Mouse (Mus musculus) midbrain, embryonic 13.5 days (tissue): ENCODE measurements around the gene Hoxc11. TPM values are rescaled to one million over a fixed set of nuclear protein-coding genes. Genes with fewer than 3 reads are reported as not detected.

Source experiments
- ATAC-seq: fragments of 200-750 bp; cut with Nextera tagmentation; 2 replicates; pipeline ENCODE4 v1.8.0; 2017; ENCODE audit warnings: mild to moderate bottlenecking, moderate TSS enrichment, moderate library complexity
- H3K27ac ChIP-seq: fragments of 300-500 bp; sonication (generic); 2 replicates; pipeline ENCODE4 v1.5.1; 2015; ENCODE audit warnings: inconsistent platforms, mild to moderate bottlenecking, moderate library complexity
- H3K27me3 ChIP-seq: fragments of 300-500 bp; sonication (generic); 2 replicates; pipeline ENCODE4 v1.6.1; 2015; ENCODE audit warnings: mild to moderate bottlenecking, inconsistent platforms
- H3K36me3 ChIP-seq: fragments of 300-500 bp; sonication (generic); 2 replicates; pipeline ENCODE4 v1.6.1; 2015; ENCODE audit warnings: mild to moderate bottlenecking, inconsistent platforms
- H3K4me1 ChIP-seq: fragments of 300-500 bp; sonication (generic); replicated peaks from 2 replicates; pipeline ENCODE4 v1.6.1; 2015; ENCODE audit warnings: inconsistent platforms
- H3K4me2 ChIP-seq: fragments of 300-500 bp; sonication (generic); replicated peaks from 2 replicates; pipeline ENCODE4 v1.6.1; 2015; ENCODE audit warnings: moderate library complexity, mild to moderate bottlenecking, inconsistent platforms
- H3K4me3 ChIP-seq: fragments of 300-500 bp; sonication (generic); replicated peaks from 2 replicates; pipeline ENCODE4 v1.5.1; 2015; ENCODE audit warnings: mild to moderate bottlenecking, inconsistent platforms
- H3K9ac ChIP-seq: fragments of 300-500 bp; sonication (generic); replicated peaks from 2 replicates; pipeline ENCODE4 v1.6.1; 2015; ENCODE audit warnings: mild to moderate bottlenecking, inconsistent platforms
- H3K9me3 ChIP-seq: fragments of 300-500 bp; sonication (generic); 2 replicates; pipeline ENCODE4 v1.6.1; 2016; ENCODE audit warnings: mild to moderate bottlenecking, inconsistent platforms
- WGBS: fragments of 180-500 bp; shearing (Covaris S2); methylation state at CpG from one replicate; pipeline ENCODE4 v1.1.7; 2015; 5-methylcytosine and 5-hydroxymethylcytosine counted together
- polyA plus RNA-seq: library from polyadenylated mRNA; unstranded; fragments of >200 nt; fragmentation: Nextera tagmentation; extraction: Ambion mirVana; gene quantifications from 2 replicates; pipeline ENCODE4 v1.2.1, GENCODE M21; 2015

The Hoxc11 gene
- polyA plus RNA-seq, 1 experiment from 2014 or later, result not detected

GRCm38 (mm10) chr15:102980912-102981311, 26.7 kb downstream of the Hoxc11 start:
- Histone ChIP-seq H3K4me2 (peak overlapping the region; percentile 45), H3K9ac (no peak overlapping the region), H3K27ac (no peak overlapping the region), H3K36me3 (no peaks in the 10 kb centered on the region), H3K4me1 (peaks cover 7% of the 10 kb centered on the region; the same call in 1 of the 2 replicates), H3K27me3 (peaks cover 100% of the 10 kb centered on the region), H3K4me3 (0 out of 2 replicates have a peak overlapping the region, but pooled peaks have one; percentile 15), H3K9me3 (no peaks in the 10 kb centered on the region)
- under 1% methylated on average over 14 of the region's 14 CpGs for WGBS
- ATAC-seq, result no peak

GRCm38 (mm10) chr15:102981379-102982288, 27.4 kb downstream of the Hoxc11 start:
- no peaks in the 10 kb centered on the region for H3K9me3 ChIP-seq
- peaks cover 7% of the 10 kb centered on the region; the same call in 1 of the 2 replicates for H3K4me1 ChIP-seq
- H3K4me2 ChIP-seq, result peak overlapping the region; percentile 45
- peak overlapping the region; percentile 15 for H3K4me3 ChIP-seq
- H3K9ac ChIP-seq, result no peak overlapping the region
- H3K36me3 ChIP-seq, result no peaks in the 10 kb centered on the region
- H3K27me3 ChIP-seq, result peaks cover 100% of the 10 kb centered on the region
- WGBS, result under 1% methylated on average over 87 of the region's 88 CpGs
- no peak overlapping the region for H3K27ac ChIP-seq
- no peak for ATAC-seq

- Histone ChIP-seq H3K36me3 (no peaks in the 10 kb centered on the region), H3K4me1 (peaks cover 7% of the 10 kb centered on the region; the same call in 1 of the 2 replicates), H3K4me2 (no peak overlapping the region), H3K9me3 (no peaks in the 10 kb centered on the region), H3K4me3 (no peak overlapping the region), H3K27ac (no peak overlapping the region), H3K9ac (no peak overlapping the region), H3K27me3 (peaks cover 100% of the 10 kb centered on the region)
- no peak for ATAC-seq
- WGBS, result 2% methylated on average over 12 of the region's 12 CpGs
Observed at GRCm38 (mm10) chr15:102983716-102984115, 29.5 kb downstream of the Hoxc11 start.

- Histone ChIP-seq H3K27ac (no peak overlapping the region), H3K4me3 (no peak overlapping the region), H3K9ac (no peak overlapping the region), H3K27me3 (peaks cover 100% of the 10 kb centered on the region), H3K4me2 (no peak overlapping the region), H3K9me3 (no peaks in the 10 kb centered on the region), H3K36me3 (no peaks in the 10 kb centered on the region), H3K4me1 (peaks cover 7% of the 10 kb centered on the region; the same call in 1 of the 2 replicates)
- WGBS, result 1% methylated on average over 10 of the region's 10 CpGs
- no peak for ATAC-seq
Observed at GRCm38 (mm10) chr15:102984521-102984920, 30.3 kb downstream of the Hoxc11 start.

DNA sequence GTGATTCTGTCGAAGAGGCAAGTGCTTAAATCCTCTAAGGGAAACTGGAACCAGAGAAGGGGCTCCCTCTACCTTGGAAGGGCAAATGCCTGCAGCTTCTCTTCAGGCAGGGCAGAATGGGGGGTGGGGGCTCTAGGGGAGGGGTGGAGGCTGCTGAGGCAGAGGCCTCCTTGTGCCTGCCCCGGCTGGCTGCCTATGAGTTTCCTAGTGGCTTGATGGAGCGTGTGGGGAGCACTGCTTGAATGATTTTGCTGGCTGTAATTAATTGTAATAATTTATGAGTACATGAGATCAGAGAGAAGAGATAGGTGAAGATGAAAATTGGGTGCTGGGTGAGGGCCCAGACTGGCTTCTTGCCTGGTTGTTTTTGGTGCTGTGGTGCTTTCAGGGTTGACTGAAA, 30.7 kb downstream of the Hoxc11 start:
- H3K36me3 ChIP-seq, result no peaks in the 10 kb centered on the region
- ATAC-seq, result no peak
- peaks cover 7% of the 10 kb centered on the region; the same call in 1 of the 2 replicates for H3K4me1 ChIP-seq
- no peak overlapping the region for H3K9ac ChIP-seq
- H3K4me3 ChIP-seq, result no peak overlapping the region
- no peak overlapping the region for H3K4me2 ChIP-seq
- no peaks in the 10 kb centered on the region for H3K9me3 ChIP-seq
- no peak overlapping the region for H3K27ac ChIP-seq
- 6% methylated on average over 3 of the region's 3 CpGs for WGBS
- peaks cover 100% of the 10 kb centered on the region for H3K27me3 ChIP-seq

- peak; percentile 53; the same call in 1 of the 2 replicates for ATAC-seq
- no peaks in the 10 kb centered on the region for H3K36me3 ChIP-seq
- WGBS, result 3% methylated on average over 21 of the region's 21 CpGs
- no peaks in the 10 kb centered on the region for H3K4me1 ChIP-seq
- no peak overlapping the region for H3K4me2 ChIP-seq
- H3K4me3 ChIP-seq, result no peak overlapping the region
- H3K27ac ChIP-seq, result no peak overlapping the region
- peaks cover 99% of the 10 kb centered on the region for H3K27me3 ChIP-seq
- no peak overlapping the region for H3K9ac ChIP-seq
- no peaks in the 10 kb centered on the region for H3K9me3 ChIP-seq
Observed at GRCm38 (mm10) chr15:102987124-102987833, 33.1 kb downstream of the Hoxc11 start.

GRCm38 (mm10) chr15:102988078-102988477, 33.9 kb downstream of the Hoxc11 start:
- Histone ChIP-seq H3K4me2 (no peak overlapping the region), H3K9me3 (no peaks in the 10 kb centered on the region), H3K27ac (no peak overlapping the region), H3K36me3 (no peaks in the 10 kb centered on the region), H3K4me3 (no peak overlapping the region), H3K27me3 (peaks cover 99% of the 10 kb centered on the region), H3K4me1 (no peaks in the 10 kb centered on the region), H3K9ac (no peak overlapping the region)
- no peak for ATAC-seq
- WGBS, result 12% methylated on average over 5 of the region's 5 CpGs

DNA sequence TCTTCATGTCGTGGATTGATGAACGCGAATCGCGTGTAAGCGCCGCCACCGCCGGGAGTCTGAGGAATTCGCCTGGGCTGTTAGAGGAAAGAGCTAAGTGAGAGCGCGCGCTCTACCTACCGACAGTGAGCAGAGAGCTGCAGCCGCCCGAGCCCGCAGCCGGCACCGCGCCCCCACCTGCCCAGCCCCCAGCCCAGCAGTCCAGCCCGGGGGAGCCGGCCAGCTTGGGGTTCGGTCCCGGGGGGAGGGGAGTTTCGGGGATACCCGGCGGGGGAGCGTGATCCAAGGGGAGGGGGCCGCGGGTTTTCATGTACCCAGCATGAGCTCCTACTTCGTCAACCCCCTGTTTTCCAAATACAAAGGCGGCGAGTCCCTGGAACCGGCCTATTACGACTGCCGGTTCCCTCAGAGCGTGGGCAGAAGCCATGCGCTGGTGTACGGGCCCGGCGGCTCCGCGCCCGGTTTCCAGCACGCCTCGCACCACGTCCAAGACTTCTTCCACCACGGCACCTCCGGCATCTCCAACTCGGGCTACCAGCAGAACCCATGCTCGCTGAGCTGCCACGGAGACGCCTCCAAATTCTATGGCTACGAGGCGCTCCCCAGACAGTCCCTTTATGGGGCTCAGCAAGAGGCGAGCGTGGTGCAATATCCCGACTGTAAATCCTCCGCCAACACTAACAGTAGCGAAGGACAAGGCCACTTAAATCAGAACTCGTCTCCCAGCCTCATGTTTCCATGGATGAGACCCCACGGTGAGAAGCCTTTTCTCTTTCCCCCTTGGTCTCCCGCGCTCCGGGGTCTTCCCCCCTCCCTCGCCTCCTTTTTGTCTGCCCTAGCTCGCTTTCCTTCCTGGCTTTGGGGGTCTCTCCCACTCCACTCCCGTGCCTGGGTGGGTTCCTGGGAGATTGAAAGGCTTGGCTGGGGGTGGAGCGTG, 36.5 kb downstream of the Hoxc11 start, which contains the start of gene Hoxc8:
TSS of gene Hoxc8 (plus strand) at position 147 of the 937 bp plus-strand sequence.
- Histone ChIP-seq H3K4me3 (no peak within 1 kb of the TSS), H3K9me3 (no peaks in the 10 kb centered on the region), H3K36me3 (no peaks in the 10 kb centered on the region), H3K4me2 (no peak within 1 kb of the TSS), H3K9ac (no peak within 1 kb of the TSS), H3K4me1 (no peaks in the 10 kb centered on the region), H3K27me3 (peaks cover 98% of the 10 kb centered on the region), H3K27ac (no peak within 1 kb of the TSS)
- ATAC-seq, result no peak
- WGBS, result under 1% methylated on average over 65 of the region's 69 CpGs

- under 1% methylated on average over 7 of the region's 7 CpGs for WGBS
- Histone ChIP-seq H3K36me3 (no peaks in the 10 kb centered on the region), H3K27me3 (peaks cover 98% of the 10 kb centered on the region), H3K27ac (no peak overlapping the region), H3K4me1 (no peaks in the 10 kb centered on the region), H3K9ac (no peak overlapping the region), H3K4me3 (no peak overlapping the region), H3K4me2 (no peak overlapping the region), H3K9me3 (no peaks in the 10 kb centered on the region)
- ATAC-seq, result no peak
Observed at GRCm38 (mm10) chr15:102991782-102992181, 37.6 kb downstream of the Hoxc11 start.

DNA sequence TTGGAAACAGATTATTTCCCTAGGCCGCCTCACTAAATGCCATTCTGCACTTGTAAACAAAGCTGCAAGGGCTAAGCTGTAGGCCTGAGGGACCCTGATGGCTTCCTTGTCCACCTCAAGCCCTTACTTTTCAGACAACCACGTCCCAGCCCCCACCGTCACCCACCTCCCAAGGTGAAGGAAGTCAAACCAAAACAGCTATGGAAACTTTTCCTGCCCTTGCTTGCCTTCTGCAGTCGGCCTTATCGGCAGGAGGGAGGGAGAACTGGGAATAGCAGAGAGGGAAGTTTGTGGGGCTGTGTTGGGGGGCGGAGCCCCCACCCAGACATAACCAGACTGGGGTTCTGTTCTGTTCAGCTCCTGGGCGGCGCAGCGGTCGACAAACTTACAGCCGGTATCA, 38.0 kb downstream of the Hoxc11 start:
- Histone ChIP-seq H3K27ac (no peak overlapping the region), H3K36me3 (no peaks in the 10 kb centered on the region), H3K4me1 (no peaks in the 10 kb centered on the region), H3K27me3 (peaks cover 98% of the 10 kb centered on the region), H3K4me2 (no peak overlapping the region), H3K9ac (no peak overlapping the region), H3K9me3 (no peaks in the 10 kb centered on the region), H3K4me3 (no peak overlapping the region)
- WGBS, result 1% methylated on average over 11 of the region's 11 CpGs
- no peak for ATAC-seq

DNA sequence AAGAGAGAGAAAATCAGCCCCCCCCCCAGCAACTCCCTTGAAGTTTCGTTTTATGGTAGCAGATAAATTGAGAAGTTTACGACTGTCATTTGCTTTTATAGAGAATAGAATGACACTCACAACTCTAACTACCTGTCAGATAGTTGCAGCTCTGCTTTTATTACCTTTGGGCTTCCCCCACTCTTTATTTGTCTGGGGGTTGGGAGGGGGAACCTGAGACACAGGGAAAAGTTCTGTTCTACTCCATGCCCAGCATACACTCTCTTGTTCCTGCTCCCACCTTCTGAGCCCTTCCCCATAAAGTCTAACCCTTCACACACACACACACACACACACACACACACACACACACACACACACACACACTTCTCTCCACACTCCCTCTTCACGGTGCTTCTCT, 38.6 kb downstream of the Hoxc11 start:
- Histone ChIP-seq H3K36me3 (no peaks in the 10 kb centered on the region), H3K4me3 (no peak overlapping the region), H3K4me1 (no peaks in the 10 kb centered on the region), H3K4me2 (no peak overlapping the region), H3K27me3 (peaks cover 98% of the 10 kb centered on the region), H3K9ac (no peak overlapping the region), H3K27ac (no peak overlapping the region), H3K9me3 (no peaks in the 10 kb centered on the region)
- 3% methylated on average over 3 of the region's 3 CpGs for WGBS
- ATAC-seq, result no peak
